Comparison of ENCODE assay signal across 28 mouse cellular contexts in the genomic region with DNA sequence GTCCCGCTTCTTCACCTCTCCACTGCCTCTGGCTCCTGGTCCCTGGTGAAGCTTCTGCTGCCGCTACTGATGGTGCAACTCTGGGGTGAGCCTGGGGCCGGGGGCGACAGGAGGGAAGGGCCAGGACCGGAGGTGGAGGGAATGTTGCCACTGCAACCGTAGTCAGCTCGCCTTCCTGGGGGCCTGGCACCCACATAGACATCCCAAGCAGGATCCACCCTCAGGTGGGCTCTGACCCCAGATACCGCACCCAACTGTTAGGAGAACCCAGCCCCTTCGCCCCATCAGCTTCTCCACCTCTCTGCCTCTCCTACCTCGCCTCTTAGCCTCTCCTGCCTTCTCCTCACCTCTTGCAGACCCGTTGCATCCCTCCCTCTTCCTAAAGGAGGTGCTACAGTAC. TPM values are rescaled to one million over a fixed set of nuclear protein-coding genes. Genes with fewer than 3 reads are reported as not detected.
DNase-seq lines count a peak whose midpoint lies in the region; ATAC-seq and TF ChIP-seq lines count a peak whose summit lies in the region.
"Had no signal": no experiment of that assay in that cellular context is flagged by ENCODE, and none has a peak within 500 bp of the region (broad histone marks: within the 10 kb centered on the region; RNA-seq: fewer than 3 reads in every experiment).

No protein-coding gene starts in this region.

- H3K27ac ChIP-seq in limb, embryonic 15.5 days = no peak overlapping the region
- no peak overlapping the region for H3K27ac ChIP-seq in limb, embryonic 10.5 days
- H3K27ac ChIP-seq: embryonic facial prominence, embryonic 12.5 days; forebrain, embryonic 12.5 days; forebrain, embryonic 15.5 days; heart, embryonic 15.5 days; hindbrain, embryonic 10.5 days; hindbrain, embryonic 13.5 days; intestine, embryonic 15.5 days had no signal

- no peaks in the 10 kb centered on the region for H3K36me3 ChIP-seq in limb, embryonic 15.5 days
- H3K36me3 ChIP-seq in limb, embryonic 10.5 days = no peaks in the 10 kb centered on the region
- no peaks in the 10 kb centered on the region for H3K36me3 ChIP-seq in E14TG2a.4 (ENCODE audit: insufficient read depth, low read length)
- H3K36me3 ChIP-seq: embryonic facial prominence, embryonic 12.5 days; forebrain, embryonic 12.5 days; forebrain, embryonic 15.5 days; G1E; heart, embryonic 12.5 days; heart, embryonic 15.5 days; hindbrain, embryonic 10.5 days; hindbrain, embryonic 13.5 days; intestine, embryonic 15.5 days had no signal

- ATAC-seq in limb, embryonic 15.5 days (ENCODE audit: insufficient number of reproducible peaks, low FRiP score, low TSS enrichment, low read depth) = no peak
- ATAC-seq: Patski had no signal

- H3K4me1 ChIP-seq in limb, embryonic 15.5 days = peaks cover 16% of the 10 kb centered on the region
- H3K4me1 ChIP-seq in limb, embryonic 10.5 days = peaks cover 6% of the 10 kb centered on the region
- peaks cover 49% of the 10 kb centered on the region for H3K4me1 ChIP-seq in E14TG2a.4 (replicated peaks; ENCODE audit: low read depth, low read length)
- H3K4me1 ChIP-seq: embryonic facial prominence, embryonic 12.5 days had no signal

- H3K9me3 ChIP-seq in limb, embryonic 15.5 days = no peaks in the 10 kb centered on the region
- H3K9me3 ChIP-seq in limb, embryonic 10.5 days (replicated peaks) = no peaks in the 10 kb centered on the region
- H3K9me3 ChIP-seq in E14TG2a.4 (ENCODE audit: low read length) = no peaks in the 10 kb centered on the region
- H3K9me3 ChIP-seq: embryonic facial prominence, embryonic 12.5 days; forebrain, embryonic 12.5 days; forebrain, embryonic 15.5 days; heart, embryonic 12.5 days; heart, embryonic 15.5 days; hindbrain, embryonic 10.5 days; hindbrain, embryonic 13.5 days; intestine, embryonic 15.5 days had no signal

- H3K4me3 ChIP-seq in limb, embryonic 15.5 days = no peak overlapping the region
- no peak overlapping the region for H3K4me3 ChIP-seq in limb, embryonic 10.5 days
- peak overlapping the region; percentile 61 for H3K4me3 ChIP-seq in E14TG2a.4 (replicated peaks; ENCODE audit: low read length)
- H3K4me3 ChIP-seq: embryonic facial prominence, embryonic 12.5 days; erythroblast, embryonic 14.5 days; forebrain, embryonic 12.5 days; forebrain, embryonic 15.5 days; heart, embryonic 12.5 days; heart, embryonic 15.5 days; hindbrain, embryonic 10.5 days; hindbrain, embryonic 13.5 days; intestine, embryonic 15.5 days had no signal

- peaks cover 6% of the 10 kb centered on the region; the same call in 1 of the 2 replicates for H3K27me3 ChIP-seq in limb, embryonic 15.5 days
- H3K27me3 ChIP-seq in limb, embryonic 10.5 days (ENCODE audit: low read depth, poor library complexity, severe bottlenecking) = peaks cover 28% of the 10 kb centered on the region
- peaks cover 33% of the 10 kb centered on the region for H3K27me3 ChIP-seq in E14TG2a.4 (ENCODE audit: insufficient read depth, low read length)
- H3K27me3 ChIP-seq: Patski had no signal

- 83% methylated on average over 11 of the region's 11 CpGs for WGBS in limb, embryonic 15.5 days
- 85% methylated on average over 11 of the region's 11 CpGs for WGBS in limb, embryonic 10.5 days

- 0 out of 2 replicates have a peak overlapping the region, but pooled peaks have one; percentile 3 for H3K4me2 ChIP-seq in limb, embryonic 15.5 days

- TF ChIP-seq CTCF in E14TG2a.4 (conservative IDR thresholded peaks at IDR 0.05; ENCODE audit: low read length) = no peak

- peak; percentile 3 for DNase-seq in embryo, embryonic 10 days (ENCODE audit: low spot score)
- DNase-seq in embryo, embryonic 10.5 days (ENCODE audit: low spot score) = no peak
- no peak for DNase-seq in limb, embryonic 10.5 days (ENCODE audit: low spot score)
- DNase-seq in urinary bladder, adult 2 months (ENCODE audit: low spot score) = no peak
- DNase-seq: adrenal gland, postnatal 10 days; adrenal gland, postnatal 36 days; cerebellum, adult 11 months; cerebellum, adult 2 months; cerebellum, adult 9-11 months; cerebellum, postnatal 25 days; gastrocnemius, postnatal 25 days; heart, postnatal 10 days; heart, postnatal 36 days had no signal

- no peak overlapping the region for H3K9ac ChIP-seq in limb, embryonic 15.5 days
- H3K9ac ChIP-seq: embryonic facial prominence, embryonic 12.5 days; forebrain, embryonic 12.5 days; forebrain, embryonic 15.5 days; heart, embryonic 12.5 days; heart, embryonic 15.5 days; hindbrain, embryonic 13.5 days; intestine, embryonic 15.5 days had no signal

RNA-seq across cellular contexts. Expression of a gene that starts 0.7 kb away (rescaled TPM):
- 38.4 and 45.0 TPM in 2 replicates for polyA plus RNA-seq in limb, embryonic 15.5 days (2015; fragmentation: Nextera tagmentation; extraction: Ambion mirVana)
- polyA plus RNA-seq in limb, embryonic 10.5 days (2016; fragmentation: Nextera tagmentation; extraction: Ambion mirVana) = 0.20 and 0.25 TPM in 2 replicates
- 0.49 and 0.59 TPM in 2 replicates for polyA plus RNA-seq in urinary bladder, adult 2 months (2012; rRNA removed)
- polyA plus RNA-seq: erythroblast, embryonic 14.5 days; forebrain, embryonic 12.5 days; G1E; heart, embryonic 12.5 days; hindbrain, embryonic 13.5 days; Patski had no signal

RNA-seq across cellular contexts. Expression of a gene that starts 7.1 kb away (rescaled TPM):
- polyA plus RNA-seq in limb, embryonic 15.5 days (2015; fragmentation: Nextera tagmentation; extraction: Ambion mirVana) = 20.2 and 22.0 TPM in 2 replicates
- polyA plus RNA-seq in limb, embryonic 10.5 days (2016; fragmentation: Nextera tagmentation; extraction: Ambion mirVana) = 0.13 and 0.33 TPM in 2 replicates
- 0.23 TPM in 1 of 2 replicates, not detected in the other for polyA plus RNA-seq in urinary bladder, adult 2 months (2012; rRNA removed)
- polyA plus RNA-seq: cerebellum, adult 2 months; erythroblast, embryonic 14.5 days; forebrain, embryonic 12.5 days; forebrain, embryonic 15.5 days; G1E; gonadal fat pad, adult 2 months; heart, embryonic 12.5 days; hindbrain, embryonic 10.5 days; hindbrain, embryonic 13.5 days; hindbrain, embryonic 16.5 days; Patski had no signal

RNA-seq across cellular contexts. Expression of a gene that starts 10.2 kb away (rescaled TPM):
- polyA plus RNA-seq in limb, embryonic 15.5 days (2015; fragmentation: Nextera tagmentation; extraction: Ambion mirVana) = 1.5 TPM in 2 replicates
- polyA plus RNA-seq in limb, embryonic 10.5 days (2016; fragmentation: Nextera tagmentation; extraction: Ambion mirVana) = 0.09 TPM in 1 of 2 replicates, not detected in the other
- polyA plus RNA-seq in urinary bladder, adult 2 months (2012; rRNA removed) = 0.04 TPM in 1 of 2 replicates, not detected in the other
- polyA plus RNA-seq: erythroblast, embryonic 14.5 days; forebrain, embryonic 12.5 days; forebrain, embryonic 15.5 days; G1E; gonadal fat pad, adult 2 months; heart, embryonic 12.5 days; heart, embryonic 15.5 days; intestine, embryonic 15.5 days; Patski had no signal

RNA-seq across cellular contexts. Expression of a gene that starts 12.8 kb away (rescaled TPM):
- polyA plus RNA-seq in limb, embryonic 15.5 days (2015; fragmentation: Nextera tagmentation; extraction: Ambion mirVana) = 0.22 and 0.32 TPM in 2 replicates
- polyA plus RNA-seq in limb, embryonic 10.5 days (2016; fragmentation: Nextera tagmentation; extraction: Ambion mirVana) = not detected in 2 replicates
- polyA plus RNA-seq in urinary bladder, adult 2 months (2012; rRNA removed) = not detected in 2 replicates
- polyA plus RNA-seq: cerebellum, adult 2 months; embryonic facial prominence, embryonic 12.5 days; erythroblast, embryonic 14.5 days; forebrain, embryonic 12.5 days; forebrain, embryonic 15.5 days; G1E; gonadal fat pad, adult 2 months; heart, embryonic 12.5 days; heart, embryonic 15.5 days; hindbrain, embryonic 10.5 days; hindbrain, embryonic 13.5 days; hindbrain, embryonic 16.5 days; intestine, embryonic 15.5 days; Patski had no signal

RNA-seq across cellular contexts. Expression of a gene that starts 15.8 kb away (rescaled TPM):
- polyA plus RNA-seq in limb, embryonic 15.5 days (2015; fragmentation: Nextera tagmentation; extraction: Ambion mirVana) = 60.6 and 64.4 TPM in 2 replicates
- polyA plus RNA-seq in limb, embryonic 10.5 days (2016; fragmentation: Nextera tagmentation; extraction: Ambion mirVana) = 13.7 and 16.4 TPM in 2 replicates
- 8.1 and 8.9 TPM in 2 replicates for polyA plus RNA-seq in urinary bladder, adult 2 months (2012; rRNA removed)
- polyA plus RNA-seq: G1E, Patski had no signal

Comparison
In these comparisons a context has a peak if more than half of its experiments do, and no peak if none do; other contexts are left out.
1. RNA of a gene that starts 0.7 kb away (polyA plus RNA-seq): 38.4 to 45.0 TPM in limb, embryonic 15.5 days; 0.49 to 0.59 TPM in urinary bladder, adult 2 months and 0.20 to 0.25 TPM in limb, embryonic 10.5 days; every median in the first group is over 10 times any median in the second.
2. RNA of a gene that starts 7.1 kb away (polyA plus RNA-seq): 20.2 to 22.0 TPM in limb, embryonic 15.5 days; 0.13 to 0.33 TPM in limb, embryonic 10.5 days and 0.23 TPM in urinary bladder, adult 2 months; every median in the first group is over 10 times any median in the second.